Mouse (Mus musculus) adrenal gland, postnatal 36 days (tissue): ENCODE measurements around the gene Akirin1. TPM values are rescaled to one million over a fixed set of nuclear protein-coding genes. Genes with fewer than 3 reads are reported as not detected.

Experiments used
- DNase-seq, 2 experiments: peaks; one replicate each; pipeline ENCODE4 v3.0.0; 2021; ENCODE audit warnings: mixed read lengths in 1 of 2
- long read RNA-seq, 2 experiments: library from polyadenylated mRNA; stranded (forward); transcript quantifications; one replicate each; pipeline ENCODE4 v2.0.0; 2021; ENCODE audit warnings: borderline sequencing depth in 2 of 2
- total RNA-seq, 2 experiments: library from RNA; stranded (reverse); gene quantifications; 2 replicates each; pipeline ENCODE4 v1.2.3; 2021

Akirin1 gene
- total RNA-seq: 10 to 100 TPM; 62.6 to 74.8 TPM
- long read RNA-seq, experiment 1, transcript Akirin1-201 (5 exons, 3,052 nt): major isoform, 211 of 228 reads
- long read RNA-seq, experiment 1, partial matches to known transcripts: 1 of 228 reads
- long read RNA-seq, experiment 1, other reads (novel, unspliced or antisense): 16 of 228 reads
- long read RNA-seq, experiment 2, transcript Akirin1-201 (5 exons, 3,052 nt): major isoform, 42 of 43 reads
- long read RNA-seq, experiment 2, partial matches to known transcripts: 0 of 43 reads
- long read RNA-seq, experiment 2, other reads (novel, unspliced or antisense): 1 of 43 reads

DNA sequence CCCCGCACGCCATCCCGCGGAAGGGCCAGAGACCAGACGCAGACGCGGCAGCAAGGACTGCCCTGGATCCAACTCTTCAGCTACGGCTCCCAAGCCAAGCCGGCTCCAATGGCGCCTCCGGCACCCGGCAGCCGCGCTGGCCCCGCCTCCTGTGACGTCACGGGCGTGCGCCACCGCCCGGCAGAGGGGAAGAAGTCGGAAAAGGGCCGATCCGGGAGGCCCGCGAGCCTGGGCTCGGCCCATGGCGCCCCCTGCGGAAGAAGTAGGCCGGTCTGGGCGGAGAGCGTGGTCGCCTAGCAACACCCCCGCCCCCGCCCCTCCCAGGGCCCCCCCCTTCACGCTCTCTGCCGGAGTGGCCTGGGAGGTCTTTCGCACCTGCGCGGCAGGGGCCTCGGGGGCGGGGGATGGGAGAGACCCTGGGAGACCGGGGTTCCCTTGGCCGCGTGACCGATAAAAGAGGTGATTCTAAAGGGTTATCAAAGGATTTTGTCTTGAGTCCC, at the start of gene Akirin1:
Akirin1 (minus strand) TSS at position 194 of the 500 bp plus-strand sequence.
- DNase-seq: peak; percentile 99 to 100

DNA sequence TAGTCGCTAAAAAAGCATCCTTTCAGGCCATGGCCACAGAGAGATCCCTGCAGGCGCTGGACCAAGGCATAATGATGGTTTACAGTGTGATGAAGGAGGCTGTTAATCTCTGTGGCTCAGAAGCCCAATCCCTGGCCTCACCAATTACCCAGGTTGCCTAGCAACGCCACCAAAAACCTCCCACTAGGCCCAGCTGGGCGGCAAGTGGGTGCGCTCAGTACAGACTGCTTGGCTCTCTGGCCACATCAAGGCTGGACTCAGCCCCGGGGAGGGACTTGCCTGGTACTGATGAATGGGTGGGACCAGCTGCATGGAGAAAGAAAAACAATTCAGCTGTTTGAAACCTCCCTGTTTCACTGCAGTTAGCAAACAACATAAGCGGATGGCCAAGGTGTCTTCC, 47.7 kb upstream of the Akirin1 start:
- DNase-seq: no peak

DNA sequence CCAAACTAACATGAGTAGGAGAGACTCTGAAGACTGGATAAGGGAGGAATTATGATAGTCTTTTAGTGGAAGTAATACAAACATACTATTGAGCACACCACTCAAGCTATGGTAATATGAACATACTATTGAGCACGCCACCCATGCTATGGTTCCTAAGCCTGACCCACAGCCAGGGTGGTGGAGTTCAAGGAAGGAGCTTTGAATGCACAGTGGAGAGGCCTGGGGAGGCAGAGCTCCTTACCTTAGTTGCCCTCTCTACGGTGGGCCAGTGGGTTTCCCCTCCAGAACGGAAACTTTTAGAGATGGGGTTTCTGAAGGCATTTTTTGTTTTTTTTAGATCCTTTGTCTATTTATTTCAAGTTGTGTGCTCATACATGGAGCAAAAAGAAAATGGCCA, 47.3 kb upstream of the Akirin1 start:
- no peak for DNase-seq

DNA sequence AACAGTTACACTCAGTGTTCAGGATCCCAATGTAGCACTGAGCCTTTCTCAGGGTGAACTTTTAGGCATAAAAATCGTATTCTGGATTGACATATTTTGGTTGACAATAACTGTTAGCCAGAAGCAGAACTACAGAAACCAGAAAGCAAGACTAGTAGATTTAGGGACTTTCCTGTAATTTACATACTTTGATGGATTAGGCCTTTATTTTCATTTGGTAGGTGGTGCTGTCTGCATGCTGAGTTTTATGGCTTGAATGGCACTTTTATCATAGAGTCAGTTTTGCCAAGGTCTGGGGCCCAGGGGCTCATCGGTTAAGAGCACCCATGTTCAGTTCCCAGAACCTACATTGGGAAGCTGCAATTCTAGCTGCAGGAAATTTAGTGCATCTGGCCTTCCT, 44.9 kb upstream of the Akirin1 start:
- DNase-seq: no peak

DNA sequence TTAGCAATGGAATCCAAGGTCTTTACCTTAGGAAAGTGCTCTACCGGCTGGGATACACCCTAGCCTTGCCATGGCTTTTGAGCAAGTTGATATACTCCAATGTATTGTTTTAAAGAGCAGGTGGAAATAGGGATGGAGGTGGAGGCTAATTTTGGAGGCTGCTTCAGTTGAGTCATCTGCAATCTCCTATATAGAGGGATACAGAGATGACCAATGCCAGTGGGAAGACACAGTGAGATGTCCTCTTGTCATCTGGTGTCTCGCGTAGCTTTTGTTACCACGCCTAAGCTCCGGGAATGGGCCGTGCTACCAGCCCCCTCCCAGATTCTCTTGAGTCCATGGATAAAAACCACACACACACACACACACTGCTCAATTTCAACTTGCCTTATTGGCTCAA, 43.0 kb upstream of the Akirin1 start:
- no peak for DNase-seq

DNA sequence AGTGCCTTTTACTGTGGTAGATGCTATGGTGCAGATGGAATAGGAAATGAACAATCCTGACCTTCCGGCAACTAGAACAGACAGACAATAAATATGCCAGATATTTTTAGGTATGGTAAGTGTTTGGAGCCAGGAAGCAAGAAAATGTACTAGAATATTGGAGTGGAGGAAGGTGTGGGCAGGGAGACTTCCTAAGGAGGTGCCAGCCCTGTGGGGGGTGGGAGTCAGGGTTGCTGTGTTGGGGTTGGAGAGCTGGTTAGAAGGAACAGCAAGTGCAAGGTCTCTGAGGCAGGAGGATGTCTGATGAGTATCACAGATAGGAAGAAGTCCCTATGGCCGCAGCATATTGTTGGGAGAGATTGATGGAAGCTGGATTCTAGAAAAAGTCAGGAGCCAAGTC, 42.5 kb upstream of the Akirin1 start:
- DNase-seq: peak; percentile 10 to 28

DNA sequence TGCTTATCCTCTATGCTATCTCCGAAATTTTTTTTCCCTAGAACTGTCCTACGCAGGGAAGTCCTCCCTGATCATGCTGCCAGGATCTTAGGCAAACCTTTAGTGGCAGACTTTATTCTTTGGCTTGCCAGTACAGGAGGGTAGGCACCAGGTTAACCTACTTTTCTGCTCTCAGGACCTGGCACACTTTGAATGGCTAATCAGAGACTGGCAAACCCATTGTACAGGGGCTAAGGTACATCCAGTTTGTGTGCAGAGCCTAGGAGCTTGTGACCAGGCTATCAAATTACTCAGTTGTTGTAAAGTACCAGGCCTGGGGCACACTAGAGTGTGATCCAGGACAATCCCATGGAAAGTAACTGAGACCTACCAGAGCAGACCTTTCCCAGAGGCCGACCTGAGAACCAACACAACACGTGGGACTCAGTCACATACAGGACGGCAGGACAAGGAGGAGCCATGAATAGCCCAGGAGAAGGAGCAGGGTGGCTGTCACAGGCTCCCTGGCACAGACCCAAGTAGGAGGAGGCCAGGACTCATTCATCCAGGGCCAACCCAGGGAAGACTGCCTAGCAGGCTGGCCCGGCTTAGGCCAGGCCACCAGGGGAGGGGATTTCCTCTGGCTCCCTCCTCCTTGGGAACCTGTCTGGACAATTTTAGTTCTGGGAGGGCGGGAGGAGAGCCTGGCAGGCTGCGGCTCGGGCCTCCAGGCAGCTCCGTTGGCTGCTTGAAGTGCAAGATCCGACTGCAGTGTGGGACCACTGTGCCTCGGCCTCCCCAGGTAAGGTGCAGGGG, 37.2 kb upstream of the Akirin1 start, which contains the start of gene Rhbdl2:
Rhbdl2 (plus strand) TSS at position 684 of the 795 bp plus-strand sequence.
- DNase-seq: peak; percentile 85 to 88

DNA sequence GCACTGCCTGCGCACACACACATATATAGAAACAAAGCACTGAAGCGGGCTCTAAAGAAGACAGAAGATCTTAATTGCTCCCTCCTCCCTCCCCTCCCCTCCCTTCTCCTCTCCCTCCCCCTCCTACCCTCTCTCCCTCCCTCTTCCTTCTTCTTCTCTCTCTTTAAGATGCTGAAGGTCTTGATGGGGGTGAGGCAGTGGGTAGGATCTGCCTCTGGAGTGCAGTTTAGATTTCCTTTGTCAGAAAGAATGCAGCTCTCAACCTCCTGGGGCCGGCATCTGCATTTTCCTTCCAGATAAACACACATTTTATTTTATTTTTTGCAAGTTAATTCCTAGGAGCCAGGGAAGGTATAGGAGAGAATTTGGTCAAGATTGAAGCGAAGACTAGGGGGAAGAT, 18.1 kb upstream of the Akirin1 start:
- no peak for DNase-seq

DNA sequence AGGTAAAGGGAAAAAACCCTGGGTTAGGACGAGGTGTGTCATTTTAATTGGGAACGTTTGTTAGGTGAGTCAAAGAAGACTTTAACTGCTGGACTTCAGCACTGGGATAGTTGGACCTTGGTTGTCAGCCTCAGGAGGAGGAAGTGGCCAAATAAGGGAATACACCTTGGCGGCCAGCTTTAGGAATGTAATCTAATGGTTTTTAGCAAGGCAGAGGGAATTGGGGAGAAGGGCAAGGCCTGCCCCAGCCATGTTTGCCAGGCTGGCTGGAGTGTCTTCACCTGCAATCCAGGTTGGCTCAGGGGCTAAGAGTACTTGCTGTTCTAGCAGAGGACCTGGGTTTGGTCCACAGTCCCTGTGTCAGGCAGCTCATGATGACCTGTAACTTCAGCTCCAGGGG, 17.7 kb upstream of the Akirin1 start:
- no peak for DNase-seq

DNA sequence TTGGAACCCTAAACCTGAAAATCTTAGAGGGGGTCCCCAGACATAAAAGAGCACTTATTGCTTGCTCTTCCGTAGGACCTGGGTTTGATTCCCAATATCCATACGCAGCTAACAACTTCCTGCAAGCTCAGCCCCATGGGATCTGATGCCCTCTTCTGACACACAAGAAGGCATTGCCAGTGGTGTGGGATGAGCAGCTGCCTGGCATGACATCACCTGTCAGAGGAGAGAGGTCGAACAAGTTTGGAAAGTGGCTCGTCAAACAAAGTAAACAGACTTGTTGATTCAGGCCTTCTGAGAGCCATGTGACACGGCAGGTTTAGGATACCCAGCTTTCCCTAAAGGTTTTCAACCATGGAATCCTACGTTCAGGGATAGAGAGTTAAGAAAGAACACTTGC, 14.9 kb upstream of the Akirin1 start:
- DNase-seq: no peak

DNA sequence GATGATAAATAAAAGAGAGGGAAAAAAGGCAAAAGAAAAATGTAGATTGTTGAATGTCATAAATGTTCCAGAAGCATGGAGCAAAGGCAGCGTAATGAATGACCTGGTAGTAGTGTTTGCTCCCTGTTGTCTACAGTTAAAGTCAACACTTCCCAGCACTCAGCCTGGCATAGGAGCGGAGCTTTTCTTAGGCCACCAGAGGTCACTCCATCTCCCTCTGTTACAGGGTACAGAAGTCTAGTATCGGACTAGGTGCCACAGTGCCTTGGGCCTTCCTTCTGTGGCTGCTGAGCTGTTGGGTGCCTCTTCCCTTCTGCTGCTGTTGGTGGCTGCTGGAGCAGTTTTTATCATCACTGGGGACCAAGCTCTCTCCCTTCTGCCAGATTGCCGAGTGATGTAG, 8.2 kb upstream of the Akirin1 start:
- DNase-seq: peak in 1 of 2 experiments; percentile 55

DNA sequence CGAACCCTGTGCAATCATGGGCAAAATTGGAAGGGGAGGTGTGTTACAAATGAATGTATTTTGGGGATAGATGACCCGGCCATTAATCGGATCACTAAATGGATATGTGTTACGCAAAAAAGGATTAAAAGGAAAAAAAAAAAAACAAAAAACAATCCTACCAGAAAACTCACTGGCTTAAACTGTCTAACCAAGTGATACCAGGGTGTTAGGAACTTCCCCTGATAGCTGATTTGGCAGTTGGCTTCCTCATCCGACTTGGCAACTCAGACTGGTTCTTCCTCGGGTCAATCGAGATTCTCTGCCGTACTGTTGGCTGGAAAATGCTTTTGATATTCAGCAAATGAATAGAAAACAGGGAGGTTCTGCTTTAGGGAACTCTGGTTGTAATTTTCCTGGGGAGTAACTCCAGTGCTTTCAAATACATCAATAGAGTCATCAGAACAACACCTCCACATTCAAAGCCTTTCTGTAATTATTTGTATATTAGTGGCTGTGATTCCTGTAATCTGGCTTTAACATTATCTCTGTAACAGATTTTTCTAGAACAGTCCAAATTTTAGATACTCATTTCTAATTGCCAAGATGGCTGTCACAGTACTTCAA, 665 bp upstream of the Akirin1 start:
- peak in 1 of 2 experiments; percentile 22 for DNase-seq

DNA sequence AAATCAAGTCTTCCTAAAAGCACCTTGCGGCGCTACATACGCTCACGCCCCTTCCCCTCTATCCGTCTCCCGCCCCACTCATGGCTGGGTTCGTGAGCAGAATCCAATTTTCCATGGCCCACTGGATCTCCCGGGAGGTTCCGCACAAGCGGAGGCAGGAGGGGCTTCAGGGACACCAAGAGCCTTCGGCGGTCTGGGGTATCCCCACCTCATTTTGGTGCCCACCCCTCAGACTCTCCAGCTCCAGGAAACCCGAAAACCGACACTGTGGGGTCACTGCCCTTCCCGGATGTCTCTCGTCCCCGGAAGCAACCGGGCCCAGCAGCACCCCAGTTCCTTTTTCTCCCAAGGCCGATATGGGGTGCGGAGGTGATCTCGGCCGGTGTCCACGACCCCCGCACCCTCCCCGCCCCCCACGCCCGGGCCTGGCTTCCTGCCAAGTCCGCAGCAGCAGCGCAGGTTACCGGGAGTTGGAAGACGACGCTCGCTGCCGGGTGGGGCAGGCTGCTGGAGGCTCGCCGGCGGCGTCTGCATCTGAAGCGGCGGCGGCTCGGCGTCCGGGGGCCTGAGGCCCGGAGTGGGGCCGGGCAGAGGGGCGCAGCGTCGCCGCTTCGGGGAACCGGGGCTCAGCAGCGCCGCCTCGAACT, 538 bp downstream of the Akirin1 start:
- DNase-seq: peak in 1 of 2 experiments; percentile 57

DNA sequence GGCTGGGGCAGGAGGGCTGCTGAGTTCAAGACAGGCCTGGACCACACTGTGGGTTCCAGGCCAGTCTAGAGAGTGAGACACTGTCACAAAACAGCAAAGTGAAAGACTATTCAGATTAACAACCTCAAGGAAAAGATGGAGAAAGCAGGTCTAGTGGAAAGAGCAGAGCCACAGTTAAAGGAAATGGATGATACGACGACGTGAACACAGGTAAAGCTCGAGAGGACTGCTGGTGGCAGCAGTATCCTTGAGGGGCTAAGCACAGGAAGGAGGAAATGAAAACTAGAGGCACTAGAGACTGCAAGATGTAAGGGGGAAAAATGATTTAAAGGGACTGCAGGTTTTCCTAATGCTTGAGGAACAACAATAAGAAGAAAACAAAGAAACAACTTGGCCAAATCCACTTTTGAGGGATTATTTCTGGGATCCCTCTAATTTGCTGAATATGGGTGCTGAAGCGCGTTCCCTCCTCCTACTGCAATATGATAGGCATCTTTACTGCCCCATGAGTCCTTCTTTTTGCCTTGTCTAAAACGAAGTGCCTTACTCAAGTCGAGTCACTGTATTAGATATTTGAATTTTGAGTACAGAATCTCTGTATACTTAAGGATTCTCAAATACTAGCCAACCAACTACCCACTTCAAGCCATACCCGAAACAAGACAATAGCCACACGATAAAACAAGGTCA, 1.3 kb downstream of the Akirin1 start:
- no peak for DNase-seq

DNA sequence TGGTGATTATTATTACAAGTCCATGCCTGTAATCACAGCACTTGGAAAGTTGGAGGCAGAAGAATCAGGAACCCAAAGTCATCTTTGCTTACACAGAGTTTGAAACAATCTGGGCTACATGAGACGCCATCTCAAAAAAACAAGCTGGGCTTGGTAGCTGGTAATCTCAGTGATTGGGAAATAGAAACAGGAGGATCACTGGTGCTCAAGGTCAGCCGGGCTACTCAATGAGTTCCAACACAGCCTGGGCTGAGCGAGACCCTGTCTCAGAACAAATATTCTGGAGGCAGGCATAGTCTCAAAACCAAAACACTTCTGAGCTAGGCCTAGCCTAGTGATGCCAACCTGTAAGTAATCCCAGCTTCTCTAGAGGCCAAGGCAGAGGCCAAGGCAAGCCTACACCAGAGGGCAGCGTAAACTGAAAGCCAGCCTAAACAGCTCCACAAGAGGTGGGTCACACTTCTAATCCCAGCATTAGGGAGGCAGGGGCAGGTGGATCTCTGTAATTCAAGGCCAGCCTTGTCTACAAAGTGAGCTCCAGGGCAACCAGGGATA, 4.8 kb downstream of the Akirin1 start:
- peak; percentile 31 to 37 for DNase-seq

DNA sequence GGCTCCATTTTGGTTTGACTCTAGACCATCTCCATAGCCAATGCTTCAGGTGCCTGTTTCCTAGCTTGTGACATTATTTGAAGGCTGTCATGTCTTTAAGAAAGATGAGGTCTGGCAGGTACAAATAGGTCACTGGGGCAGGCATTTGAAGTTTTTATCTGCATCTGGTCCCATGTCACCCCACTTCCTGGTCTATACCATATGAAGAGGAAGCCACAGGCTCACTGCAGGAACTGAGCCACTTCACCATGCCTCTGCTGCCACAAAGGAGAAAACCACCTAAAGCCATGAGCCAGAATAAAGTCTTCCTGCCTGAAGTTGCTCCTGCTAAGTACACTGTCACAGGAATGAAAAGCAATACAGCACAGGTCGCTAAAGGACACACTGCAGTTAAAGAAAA, 7.3 kb downstream of the Akirin1 start:
- DNase-seq: no peak

DNA sequence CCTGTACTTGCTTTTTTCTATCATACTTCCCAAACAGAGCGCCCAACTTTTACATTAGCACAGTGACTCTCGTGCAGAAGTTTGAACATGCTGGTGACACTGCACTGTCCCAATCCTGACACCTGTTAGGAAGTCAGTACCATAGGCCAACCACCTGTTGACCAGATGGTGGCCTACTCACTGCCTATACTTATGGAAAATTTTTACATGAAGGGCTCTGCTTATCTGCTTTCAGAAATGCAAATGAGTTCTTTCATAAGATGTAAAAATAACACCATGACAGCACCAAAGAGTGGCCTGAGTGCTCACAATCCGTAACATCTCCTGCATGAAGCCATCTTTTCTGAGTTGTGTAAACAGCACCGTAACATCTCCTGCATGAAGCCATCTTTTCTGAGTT, 11.4 kb downstream of the Akirin1 start:
- no peak for DNase-seq

DNA sequence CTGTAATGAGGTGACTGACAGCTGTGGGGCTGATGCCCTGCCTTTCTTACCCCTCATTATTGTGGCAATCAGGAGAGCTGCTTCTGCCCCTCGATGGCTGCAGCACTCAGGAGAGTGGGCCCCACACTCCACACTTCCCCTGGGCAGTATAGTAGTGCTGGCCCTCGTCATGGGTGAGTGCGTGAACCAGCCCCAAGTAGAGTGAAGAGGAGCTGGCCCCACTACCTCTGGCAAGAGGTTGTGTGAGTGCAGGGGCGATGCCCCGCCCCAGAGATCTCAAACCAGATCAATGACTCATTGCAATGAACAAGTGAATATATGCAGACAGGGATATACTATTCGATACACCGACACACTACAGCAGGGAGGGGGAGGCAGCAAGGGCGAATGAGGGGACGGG, 16.6 kb downstream of the Akirin1 start:
- DNase-seq: no peak

DNA sequence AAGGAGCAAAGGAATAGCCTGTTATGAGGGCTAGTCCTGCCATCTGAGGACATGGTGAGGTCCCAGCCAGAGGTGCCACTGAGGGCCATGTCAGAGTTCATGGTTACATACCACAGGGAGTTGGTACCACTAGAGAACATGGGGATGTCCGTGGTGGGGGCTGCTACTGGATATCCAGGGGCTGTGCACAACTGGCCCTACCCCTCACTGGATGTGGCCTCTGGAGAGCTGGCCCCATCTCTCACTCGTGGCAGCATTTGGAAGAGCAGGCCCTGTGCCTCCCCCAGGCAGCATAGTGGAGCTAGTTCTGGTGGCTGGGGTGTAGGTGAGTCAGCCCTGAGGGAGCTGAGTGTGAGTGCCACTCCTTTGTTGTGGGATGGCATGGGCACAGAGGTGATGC, 17.2 kb downstream of the Akirin1 start:
- DNase-seq: no peak

DNA sequence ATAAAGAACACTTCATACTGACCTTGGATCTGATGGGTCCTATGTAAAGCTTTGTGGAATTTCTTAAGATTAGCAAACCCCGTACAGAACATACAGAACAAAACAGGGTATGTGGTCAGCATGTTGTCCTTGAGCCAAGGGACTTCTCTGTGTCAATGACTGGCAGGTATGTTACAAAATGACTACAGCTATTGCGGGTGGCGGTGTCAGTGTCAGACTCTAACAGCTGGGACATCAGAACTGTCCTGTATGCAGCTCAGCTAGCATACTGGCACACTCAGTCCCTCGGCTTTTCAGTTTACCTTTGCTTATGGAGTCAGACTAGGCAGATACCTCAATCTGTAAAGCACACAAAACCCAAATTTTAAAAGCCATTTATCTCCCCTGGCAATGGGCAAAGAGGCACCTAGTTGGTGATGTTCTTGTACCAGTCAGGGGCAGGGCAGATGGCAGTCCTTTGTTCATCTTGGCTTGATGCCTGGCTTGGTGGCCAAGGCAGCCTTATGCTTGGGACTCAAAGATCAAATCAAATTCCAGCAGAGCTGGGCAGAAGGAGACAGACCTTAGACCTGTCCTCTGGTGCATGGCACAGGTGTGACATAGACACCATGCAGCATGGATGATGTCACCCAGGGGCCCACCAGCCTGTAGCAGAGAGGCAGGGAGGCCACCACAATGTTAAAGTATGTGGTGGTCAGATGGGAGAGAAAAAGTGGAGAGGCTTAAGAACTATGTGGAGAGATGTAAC, 17.8 kb downstream of the Akirin1 start:
- no peak for DNase-seq

DNA sequence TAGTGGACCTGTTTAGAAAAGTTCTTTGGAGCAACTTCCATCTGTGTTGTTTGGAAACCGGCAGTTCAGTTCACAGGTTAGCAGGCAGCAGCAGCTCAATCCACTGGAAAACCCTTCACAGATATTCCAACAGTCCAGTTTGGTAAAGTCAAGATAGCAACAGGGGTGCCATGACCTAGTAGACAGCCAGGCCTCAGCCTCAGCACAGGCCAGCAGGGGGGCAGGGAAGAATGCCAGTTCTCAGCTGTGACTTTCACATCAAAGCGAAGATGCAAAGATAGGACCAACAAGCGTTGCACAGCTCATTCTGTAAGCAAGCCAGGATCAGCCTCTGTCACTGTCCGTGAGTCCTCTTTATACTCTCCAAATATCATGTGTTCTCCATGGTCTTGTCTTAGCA, 28.4 kb downstream of the Akirin1 start:
- no peak for DNase-seq
